Mouse (Mus musculus): ENCODE measurements around the gene Rapgef1. TPM values are rescaled to one million over a fixed set of nuclear protein-coding genes. Genes with fewer than 3 reads are reported as not detected.

The Rapgef1 gene
- polyA plus RNA-seq, 1 experiment from 2014 or later, result 5.5 TPM

DNA sequence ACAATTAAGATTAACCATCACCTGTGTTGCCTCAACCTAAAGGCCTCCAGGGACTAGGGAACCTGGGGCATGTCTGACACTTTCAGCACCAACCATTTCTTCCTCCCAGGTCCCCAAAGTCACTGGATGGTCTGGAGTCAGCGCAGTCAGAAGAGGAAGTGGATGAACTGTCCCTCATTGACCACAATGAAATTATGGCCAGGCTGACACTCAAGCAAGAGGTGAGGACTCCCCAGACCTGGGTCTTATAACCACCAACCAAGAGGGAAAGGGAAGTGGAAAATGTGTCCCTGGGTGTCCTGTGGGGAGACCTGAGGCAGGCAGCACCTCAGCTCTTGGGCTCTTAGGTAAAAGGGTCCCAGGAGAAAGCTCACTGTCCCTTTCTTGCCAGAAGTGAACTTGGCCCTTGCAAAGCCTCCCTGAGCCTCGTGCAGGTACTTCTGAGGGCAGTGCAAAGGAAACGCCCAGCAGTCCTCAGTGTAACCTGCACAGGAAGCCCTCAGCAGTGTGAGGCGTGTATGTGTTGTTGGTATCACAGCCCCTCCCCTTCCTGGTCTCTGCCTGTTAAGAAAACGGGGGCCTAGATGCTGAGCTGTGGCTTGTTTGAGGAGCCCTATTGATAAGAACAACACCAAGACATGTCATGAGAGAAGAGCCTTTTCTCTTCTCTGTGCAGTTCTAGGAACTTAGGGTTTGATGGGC, 105.3 kb downstream of the Rapgef1 start:
- no peaks in the 10 kb centered on the region for H3K9me3 ChIP-seq (replicated peaks)
- no peak overlapping the region for H3K4me2 ChIP-seq
- H3K36me3 ChIP-seq (replicated peaks), result peaks cover 70% of the 10 kb centered on the region
- no peaks in the 10 kb centered on the region for H3K27me3 ChIP-seq
- no peak for ATAC-seq (ENCODE audit: insufficient read depth)
- 24% methylated on average over 5 of the region's 5 CpGs for WGBS (ENCODE audit: insufficient replicate concordance)
- H3K9ac ChIP-seq, result no peak overlapping the region
- no peak overlapping the region for H3K4me3 ChIP-seq (replicated peaks)
- H3K4me1 ChIP-seq (replicated peaks), result peaks cover 3% of the 10 kb centered on the region; the same call in 1 of the 2 replicates
- H3K27ac ChIP-seq (replicated peaks), result no peak overlapping the region

DNA sequence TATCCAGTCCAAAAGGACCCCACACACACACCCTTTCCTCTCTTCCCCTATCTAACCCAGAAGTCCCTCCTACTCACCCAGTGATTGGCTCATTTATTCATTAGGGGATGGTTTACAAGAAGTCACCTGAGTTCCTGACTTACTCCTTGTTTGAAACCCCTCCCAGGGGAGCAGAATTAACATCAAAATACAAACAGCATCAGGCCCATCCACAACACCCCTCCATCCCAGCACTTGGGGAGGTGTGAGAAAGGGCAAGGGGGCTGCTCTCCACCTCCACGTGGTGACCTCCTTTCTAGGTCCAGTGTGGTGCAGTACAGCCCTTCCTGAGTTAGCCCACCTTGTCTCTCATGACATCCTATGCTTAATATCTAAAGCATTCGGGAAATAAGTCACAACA, 110.0 kb downstream of the Rapgef1 start:
- no peak overlapping the region for H3K4me3 ChIP-seq (replicated peaks)
- WGBS (ENCODE audit: insufficient replicate concordance), result 52% methylated on average over 2 of the region's 2 CpGs
- H3K27me3 ChIP-seq, result no peaks in the 10 kb centered on the region
- no peak overlapping the region for H3K27ac ChIP-seq (replicated peaks)
- no peak overlapping the region for H3K4me2 ChIP-seq
- ATAC-seq (ENCODE audit: insufficient read depth), result no peak
- no peaks in the 10 kb centered on the region for H3K9me3 ChIP-seq (replicated peaks)
- peaks cover 73% of the 10 kb centered on the region for H3K36me3 ChIP-seq (replicated peaks)
- H3K9ac ChIP-seq, result no peak overlapping the region
- no peaks in the 10 kb centered on the region for H3K4me1 ChIP-seq (replicated peaks)

DNA sequence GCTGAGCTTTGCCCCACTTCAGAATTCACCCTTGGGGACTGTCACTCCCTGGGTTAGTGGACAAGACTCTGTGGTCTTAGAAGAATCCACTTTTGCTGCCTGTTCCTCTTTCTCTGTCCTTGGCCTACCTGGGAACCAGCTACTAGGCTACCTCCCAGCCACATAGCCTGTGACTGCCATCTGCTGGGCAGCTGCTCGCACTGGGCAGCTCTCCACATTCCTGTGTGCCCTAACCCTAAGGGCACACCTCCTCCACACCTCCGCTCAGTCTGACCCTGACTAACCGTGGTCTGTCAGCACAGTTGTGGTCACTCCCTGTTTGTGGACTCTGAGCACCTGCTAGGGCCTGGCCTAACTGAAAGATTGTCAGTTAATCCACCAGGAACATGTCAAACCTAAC, 112.0 kb downstream of the Rapgef1 start:
- Histone ChIP-seq H3K9ac (no peak overlapping the region), H3K4me3 (replicated peaks) (no peak overlapping the region), H3K9me3 (replicated peaks) (no peaks in the 10 kb centered on the region), H3K27me3 (no peaks in the 10 kb centered on the region), H3K4me1 (replicated peaks) (no peaks in the 10 kb centered on the region), H3K27ac (replicated peaks) (no peak overlapping the region), H3K4me2 (no peak overlapping the region), H3K36me3 (replicated peaks) (peaks cover 72% of the 10 kb centered on the region)
- no peak for ATAC-seq (ENCODE audit: insufficient read depth)
- 63% methylated on average over 3 of the region's 3 CpGs for WGBS (ENCODE audit: insufficient replicate concordance)

DNA sequence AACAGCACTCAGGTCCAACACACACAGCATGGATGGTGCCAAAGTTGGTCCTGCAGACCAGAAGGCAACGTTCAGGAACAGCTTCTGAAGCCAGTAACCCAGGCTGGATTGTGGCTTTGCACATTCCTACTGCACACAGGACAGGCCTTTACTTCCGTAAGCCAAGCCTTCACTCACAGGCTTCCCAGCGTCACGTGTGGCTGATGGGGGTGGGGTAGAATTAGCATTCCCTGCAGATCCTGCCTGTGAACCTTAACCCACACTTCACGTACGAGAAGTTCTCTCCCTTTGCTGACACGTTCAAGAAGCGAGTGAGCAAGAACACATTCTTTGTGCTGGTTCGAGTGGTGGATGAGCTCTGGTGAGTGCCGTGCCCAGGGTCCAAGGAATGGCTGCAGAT, 113.0 kb downstream of the Rapgef1 start:
- Histone ChIP-seq H3K4me1 (replicated peaks) (0 out of 2 replicates have a peak, but pooled peaks cover 4% of the 10 kb centered on the region), H3K27ac (replicated peaks) (no peak overlapping the region), H3K36me3 (replicated peaks) (peaks cover 72% of the 10 kb centered on the region), H3K27me3 (no peaks in the 10 kb centered on the region), H3K4me3 (replicated peaks) (no peak overlapping the region), H3K9ac (no peak overlapping the region), H3K4me2 (no peak overlapping the region), H3K9me3 (replicated peaks) (no peaks in the 10 kb centered on the region)
- 84% methylated on average over 10 of the region's 10 CpGs for WGBS (ENCODE audit: insufficient replicate concordance)
- ATAC-seq (ENCODE audit: insufficient read depth), result no peak

DNA sequence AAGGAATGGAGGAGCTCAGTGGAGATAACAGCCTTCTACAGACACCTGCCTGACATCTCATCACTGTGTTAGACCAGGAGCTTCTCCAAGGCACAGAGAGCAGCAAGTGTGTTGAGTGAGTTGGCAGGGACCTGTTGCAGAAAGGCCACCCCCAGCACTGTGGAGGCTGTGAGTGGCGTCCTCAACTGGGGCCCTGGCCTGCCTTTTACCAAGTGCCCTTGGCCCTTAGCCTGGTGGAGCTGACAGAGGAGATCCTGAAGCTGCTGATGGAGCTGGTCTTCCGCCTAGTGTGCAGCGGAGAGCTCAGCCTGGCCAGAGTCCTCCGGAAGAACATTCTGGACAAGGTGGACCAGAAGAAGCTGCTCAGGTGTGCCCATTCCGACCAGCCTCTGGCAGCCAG, 113.8 kb downstream of the Rapgef1 start:
- Histone ChIP-seq H3K4me2 (no peak overlapping the region), H3K4me3 (replicated peaks) (no peak overlapping the region), H3K36me3 (replicated peaks) (peaks cover 73% of the 10 kb centered on the region), H3K9ac (no peak overlapping the region), H3K9me3 (replicated peaks) (no peaks in the 10 kb centered on the region), H3K4me1 (replicated peaks) (peaks cover 12% of the 10 kb centered on the region; the same call in 1 of the 2 replicates), H3K27me3 (no peaks in the 10 kb centered on the region), H3K27ac (replicated peaks) (no peak overlapping the region)
- 83% methylated on average over 5 of the region's 5 CpGs for whole genome bisulfite sequencing (ENCODE audit: insufficient replicate concordance)
- no peak for ATAC-seq (ENCODE audit: insufficient read depth)

DNA sequence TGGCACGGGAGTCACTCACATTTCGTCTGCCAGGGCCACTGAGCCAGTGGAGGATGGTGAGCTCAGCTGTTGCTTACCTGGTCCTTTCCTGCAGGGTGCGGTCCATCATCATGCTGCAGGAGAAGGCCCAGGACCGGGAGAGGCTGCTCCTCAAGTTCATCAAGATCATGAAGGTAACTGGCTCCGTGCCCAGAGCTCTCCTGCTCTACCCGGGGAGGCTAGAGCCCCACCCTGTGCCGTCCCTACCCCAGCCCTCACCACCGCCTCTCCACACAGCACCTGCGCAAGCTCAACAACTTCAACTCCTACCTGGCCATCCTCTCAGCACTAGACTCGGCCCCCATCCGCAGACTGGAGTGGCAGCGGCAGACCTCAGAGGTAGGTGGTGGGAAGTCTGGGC, 116.2 kb downstream of the Rapgef1 start:
- no peak overlapping the region for H3K27ac ChIP-seq (replicated peaks)
- no peak overlapping the region for H3K4me3 ChIP-seq (replicated peaks)
- H3K27me3 ChIP-seq, result no peaks in the 10 kb centered on the region
- no peak overlapping the region for H3K4me2 ChIP-seq
- H3K9ac ChIP-seq, result no peak overlapping the region
- peaks cover 28% of the 10 kb centered on the region for H3K4me1 ChIP-seq (replicated peaks)
- peaks cover 62% of the 10 kb centered on the region for H3K36me3 ChIP-seq (replicated peaks)
- no peaks in the 10 kb centered on the region for H3K9me3 ChIP-seq (replicated peaks)
- ATAC-seq (ENCODE audit: insufficient read depth), result no peak
- WGBS (ENCODE audit: insufficient replicate concordance), result 78% methylated on average over 12 of the region's 12 CpGs

DNA sequence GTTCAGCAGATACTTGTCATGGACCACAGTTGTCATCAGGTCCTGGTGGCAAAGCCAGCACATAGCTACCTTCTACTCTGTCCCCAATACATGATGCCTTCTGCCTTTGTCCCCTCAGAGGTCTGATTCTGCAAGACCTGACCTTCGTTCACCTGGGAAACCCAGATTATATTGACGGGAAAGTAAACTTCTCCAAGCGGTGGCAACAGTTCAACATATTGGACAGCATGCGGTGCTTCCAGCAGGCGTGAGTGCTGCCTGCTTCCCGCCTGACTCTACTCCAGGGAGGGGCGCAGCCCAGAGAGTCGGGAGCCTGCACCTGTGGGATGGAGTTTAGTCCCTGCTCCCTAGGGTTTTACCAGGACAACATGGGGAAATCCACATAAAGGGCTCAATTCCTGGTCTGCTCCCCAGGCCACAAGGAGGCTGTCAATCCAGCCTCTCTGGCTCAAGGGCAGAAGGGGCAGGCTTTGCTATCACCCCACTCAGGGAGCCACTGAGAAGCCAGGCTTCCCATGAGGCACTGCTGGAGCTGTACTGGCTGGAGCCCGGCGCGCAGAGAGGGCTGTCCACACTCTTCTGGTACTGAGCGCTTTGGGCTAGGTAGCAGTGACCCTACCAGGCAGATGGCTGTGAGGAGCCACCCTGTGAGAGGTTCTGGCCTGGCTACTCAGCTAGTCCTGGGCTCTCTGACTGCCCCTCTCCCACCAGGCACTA, 117.8 kb downstream of the Rapgef1 start:
- Histone ChIP-seq H3K27ac (replicated peaks) (peak overlapping the region; percentile 33), H3K36me3 (replicated peaks) (peaks cover 59% of the 10 kb centered on the region), H3K27me3 (no peaks in the 10 kb centered on the region), H3K4me1 (replicated peaks) (peaks cover 28% of the 10 kb centered on the region), H3K4me2 (no peak overlapping the region), H3K9ac (no peak overlapping the region), H3K4me3 (replicated peaks) (no peak overlapping the region), H3K9me3 (replicated peaks) (no peaks in the 10 kb centered on the region)
- 80% methylated on average over 12 of the region's 12 CpGs for WGBS (ENCODE audit: insufficient replicate concordance)
- peak; percentile 46 for ATAC-seq (ENCODE audit: insufficient read depth)

DNA sequence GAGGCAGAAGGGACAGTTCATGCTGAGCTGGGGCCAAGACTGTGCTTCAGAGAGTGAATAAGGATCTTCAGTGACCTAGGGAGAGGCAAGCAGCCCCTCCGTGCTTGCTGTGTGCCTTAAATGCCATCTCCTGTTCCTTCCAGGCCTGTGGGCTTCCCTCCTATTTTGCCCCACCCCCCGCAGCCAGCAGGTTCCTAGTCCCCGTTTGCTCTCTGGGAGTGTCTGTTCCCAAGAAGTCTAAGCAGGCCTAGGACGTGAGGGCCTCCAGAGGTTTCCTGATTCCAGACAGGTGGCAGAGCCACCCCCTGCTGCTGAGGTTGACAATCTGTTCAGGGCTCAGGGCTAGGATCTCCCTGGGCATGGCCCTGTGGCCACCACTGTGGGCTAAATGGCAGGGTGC, 119.3 kb downstream of the Rapgef1 start:
- H3K27ac ChIP-seq (replicated peaks), result peak overlapping the region; percentile 51
- no peak overlapping the region for H3K9ac ChIP-seq
- WGBS (ENCODE audit: insufficient replicate concordance), result 54% methylated on average over 4 of the region's 4 CpGs

DNA sequence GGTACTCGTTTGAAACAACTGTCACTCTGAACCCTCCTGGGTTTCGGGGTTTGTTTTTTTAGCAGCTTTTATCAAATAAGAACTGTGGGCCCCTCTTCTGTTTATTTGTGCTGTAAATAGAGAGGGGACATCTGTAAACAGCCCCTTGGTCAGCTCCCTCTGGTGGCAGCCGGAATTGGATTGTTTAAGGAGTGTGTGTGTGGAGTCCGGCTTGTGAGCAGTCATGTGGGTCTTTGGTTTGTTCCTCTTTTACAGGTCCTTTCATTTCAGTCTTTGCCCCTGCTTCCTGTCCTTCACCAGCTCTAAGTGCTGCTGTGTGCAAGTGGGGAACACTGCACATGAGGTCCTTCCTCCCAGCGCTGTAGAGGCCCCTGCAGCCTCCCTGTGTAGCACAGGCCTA, 119.8 kb downstream of the Rapgef1 start:
- H3K4me2 ChIP-seq, result no peak overlapping the region
- no peaks in the 10 kb centered on the region for H3K27me3 ChIP-seq
- ATAC-seq (ENCODE audit: insufficient read depth), result no peak
- WGBS (ENCODE audit: insufficient replicate concordance), result 35% methylated on average over 5 of the region's 5 CpGs
- no peak overlapping the region for H3K4me3 ChIP-seq (replicated peaks)
- peak overlapping the region; percentile 51 for H3K27ac ChIP-seq (replicated peaks)
- H3K9me3 ChIP-seq (replicated peaks), result no peaks in the 10 kb centered on the region
- no peak overlapping the region for H3K9ac ChIP-seq
- peaks cover 41% of the 10 kb centered on the region for H3K36me3 ChIP-seq (replicated peaks)
- H3K4me1 ChIP-seq (replicated peaks), result peaks cover 28% of the 10 kb centered on the region

More for the DNA sequence above, 119.3 kb downstream of the Rapgef1 start:
- H3K4me3 ChIP-seq (replicated peaks), result no peak overlapping the region
- H3K27me3 ChIP-seq, result no peaks in the 10 kb centered on the region
- no peak overlapping the region for H3K4me2 ChIP-seq
- peaks cover 28% of the 10 kb centered on the region for H3K4me1 ChIP-seq (replicated peaks)
- peaks cover 46% of the 10 kb centered on the region for H3K36me3 ChIP-seq (replicated peaks)
- no peak for ATAC-seq (ENCODE audit: insufficient read depth)
- H3K9me3 ChIP-seq (replicated peaks), result no peaks in the 10 kb centered on the region

DNA sequence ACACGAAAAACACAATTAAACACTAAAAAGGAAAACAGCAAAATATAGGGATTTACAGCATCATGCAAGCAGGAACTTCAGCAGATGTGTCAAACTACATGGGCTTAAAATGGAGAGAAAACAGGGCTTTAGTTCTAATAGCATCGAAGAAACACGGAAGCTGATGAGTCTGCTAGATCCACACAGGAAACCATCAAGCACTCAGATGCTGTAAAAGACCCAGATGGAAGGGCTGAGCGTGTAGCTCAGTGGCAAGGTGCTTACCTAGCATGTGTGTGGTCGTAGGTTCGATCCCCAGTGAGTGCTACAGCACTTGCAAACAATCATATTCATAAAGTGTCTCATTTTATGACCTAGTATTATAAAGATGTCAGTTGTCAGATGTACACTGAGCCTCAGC, 121.7 kb downstream of the Rapgef1 start:
- peaks cover 25% of the 10 kb centered on the region for H3K36me3 ChIP-seq (replicated peaks)
- peaks cover 28% of the 10 kb centered on the region for H3K4me1 ChIP-seq (replicated peaks)
- no peak for ATAC-seq (ENCODE audit: insufficient read depth)
- H3K27me3 ChIP-seq, result peaks cover 15% of the 10 kb centered on the region
- no peak overlapping the region for H3K27ac ChIP-seq (replicated peaks)
- WGBS (ENCODE audit: insufficient replicate concordance), result 65% methylated on average over 6 of the region's 6 CpGs
- no peak overlapping the region for H3K4me3 ChIP-seq (replicated peaks)
- H3K9ac ChIP-seq, result no peak overlapping the region
- H3K9me3 ChIP-seq (replicated peaks), result no peaks in the 10 kb centered on the region
- no peak overlapping the region for H3K4me2 ChIP-seq

DNA sequence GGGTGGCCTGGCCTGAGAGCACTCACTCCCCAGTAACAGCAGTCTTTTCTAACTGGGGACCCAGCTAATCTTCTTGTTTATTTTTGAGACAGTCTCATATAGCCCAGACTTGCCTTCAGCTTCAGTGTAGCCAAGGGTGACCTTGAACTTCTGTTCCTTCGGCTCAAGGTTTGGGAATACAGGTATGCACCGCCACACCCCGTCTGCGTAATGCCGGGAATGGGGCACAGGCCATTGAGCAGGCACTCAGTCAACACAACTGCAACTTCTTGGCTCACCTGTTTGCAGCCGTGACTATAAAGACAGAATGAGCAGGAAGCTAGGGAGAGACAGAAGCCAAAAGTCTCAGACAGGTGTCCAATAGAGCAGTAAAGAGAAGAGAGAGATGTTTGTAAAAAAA, 124.7 kb downstream of the Rapgef1 start:
- Histone ChIP-seq H3K4me3 (replicated peaks) (no peak overlapping the region), H3K4me1 (replicated peaks) (peaks cover 7% of the 10 kb centered on the region; the same call in 1 of the 2 replicates), H3K27ac (replicated peaks) (no peak overlapping the region), H3K36me3 (replicated peaks) (no peaks in the 10 kb centered on the region), H3K9ac (no peak overlapping the region), H3K4me2 (no peak overlapping the region), H3K9me3 (replicated peaks) (no peaks in the 10 kb centered on the region), H3K27me3 (peaks cover 45% of the 10 kb centered on the region)
- ATAC-seq (ENCODE audit: insufficient read depth), result no peak
- WGBS (ENCODE audit: insufficient replicate concordance), result 79% methylated on average over 6 of the region's 6 CpGs
